Mouse (Mus musculus) heart, postnatal 0 days (tissue): ENCODE measurements around the gene Btbd11.

ENCODE experiments used
- CTCF ChIP-seq: IDR thresholded peaks from 2 replicates; pipeline ENCODE4 v1.5.1; 2016; ENCODE audit warnings: antibody characterized with exemption, control low read depth, low read depth
- EP300 ChIP-seq: IDR thresholded peaks from 2 replicates; pipeline ENCODE4 v1.6.1; 2016; ENCODE audit warnings: antibody characterized with exemption, low read depth

DNA sequence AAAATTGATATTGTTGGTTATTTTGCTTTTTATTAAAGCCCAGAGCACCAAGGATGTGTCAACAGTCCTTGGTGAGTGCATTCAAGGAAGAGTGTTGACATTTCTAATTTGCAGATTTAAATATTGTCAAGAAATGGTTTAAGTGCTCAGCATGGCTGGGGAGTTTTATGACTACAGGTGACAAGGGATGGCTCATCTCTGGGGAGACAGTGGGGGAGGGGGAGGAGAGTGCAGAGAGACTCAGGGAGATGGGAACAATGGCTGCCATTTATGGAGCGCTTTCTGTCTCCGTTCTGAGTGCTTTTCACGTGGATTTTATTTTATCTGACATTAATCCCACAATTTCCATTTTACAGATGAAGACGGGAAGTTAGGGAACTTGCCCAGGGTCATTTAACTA, 81.9 kb downstream of the Btbd11 start:
- TF ChIP-seq EP300 (no peak), CTCF (no peak)
